Comparison of ENCODE assay signal across 17 mouse cellular contexts in the genomic region with DNA sequence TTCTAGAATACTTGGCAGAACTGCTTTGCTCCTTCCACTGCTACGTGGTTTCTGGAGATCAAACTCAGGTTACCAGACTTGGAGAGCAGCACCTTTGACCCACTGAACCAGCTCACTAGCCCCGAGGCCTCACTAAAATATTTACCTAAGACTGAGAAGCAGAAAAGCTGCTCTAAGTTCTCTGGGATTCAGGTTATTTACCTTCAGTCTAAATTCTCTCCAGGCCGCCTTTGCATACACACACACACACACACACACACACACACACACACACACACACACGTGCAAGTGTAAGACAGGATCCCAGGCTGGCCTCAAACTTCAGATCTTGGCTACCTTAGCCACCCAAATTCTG. TPM values are rescaled to one million over a fixed set of nuclear protein-coding genes. Genes with fewer than 3 reads are reported as not detected.
DNase-seq lines count a peak whose midpoint lies in the region; ATAC-seq and TF ChIP-seq lines count a peak whose summit lies in the region.
"Had no signal": no experiment of that assay in that cellular context is flagged by ENCODE, and none has a peak within 500 bp of the region (broad histone marks: within the 10 kb centered on the region; RNA-seq: fewer than 3 reads in every experiment).

No protein-coding gene starts in this region.

- peaks cover 20% of the 10 kb centered on the region for H3K36me3 ChIP-seq in lung, embryonic 14.5 days (ENCODE audit: insufficient read depth)
- H3K36me3 ChIP-seq in intestine, embryonic 15.5 days = peaks cover 11% of the 10 kb centered on the region; the same call in 1 of the 2 replicates
- H3K36me3 ChIP-seq in liver, embryonic 16.5 days (ENCODE audit: control insufficient read depth, insufficient read depth) = peaks cover 15% of the 10 kb centered on the region
- H3K36me3 ChIP-seq: hindbrain, embryonic 15.5 days; midbrain, embryonic 15.5 days had no signal

- H3K9me3 ChIP-seq in lung, embryonic 14.5 days (ENCODE audit: low read depth, low read length) = no peaks in the 10 kb centered on the region
- no peaks in the 10 kb centered on the region for H3K9me3 ChIP-seq in intestine, embryonic 15.5 days
- H3K9me3 ChIP-seq in liver, embryonic 16.5 days (replicated peaks; ENCODE audit: control insufficient read depth, low read length) = no peaks in the 10 kb centered on the region
- H3K9me3 ChIP-seq: embryonic facial prominence, embryonic 15.5 days; heart, embryonic 10.5 days; hindbrain, embryonic 15.5 days; midbrain, embryonic 15.5 days had no signal

- TF ChIP-seq CTCF in lung, embryonic 14.5 days (IDR thresholded peaks at IDR 0.05; ENCODE audit: low read depth) = no peak

- H3K27ac ChIP-seq in lung, embryonic 14.5 days (ENCODE audit: low read depth) = peak overlapping the region; percentile 74
- H3K27ac ChIP-seq in intestine, embryonic 15.5 days = no peak overlapping the region
- H3K27ac ChIP-seq in liver, embryonic 16.5 days (ENCODE audit: low read length) = peak overlapping the region; percentile 72
- H3K27ac ChIP-seq: embryonic facial prominence, embryonic 15.5 days; heart, embryonic 10.5 days; hindbrain, embryonic 15.5 days; midbrain, embryonic 15.5 days had no signal

- no peak for ATAC-seq in lung, embryonic 14.5 days (ENCODE audit: insufficient read depth)
- peak; percentile 43 for ATAC-seq in intestine, embryonic 15.5 days
- ATAC-seq in liver, embryonic 16.5 days (ENCODE audit: low read depth) = peak; percentile 36
- ATAC-seq: midbrain, embryonic 15.5 days had no signal

- H3K27me3 ChIP-seq in lung, embryonic 14.5 days (ENCODE audit: insufficient read depth, low read length) = no peaks in the 10 kb centered on the region
- H3K27me3 ChIP-seq in intestine, embryonic 15.5 days (replicated peaks) = no peaks in the 10 kb centered on the region
- H3K27me3 ChIP-seq in liver, embryonic 16.5 days (ENCODE audit: control insufficient read depth, insufficient read depth, low read depth, low read length) = no peaks in the 10 kb centered on the region
- H3K27me3 ChIP-seq: embryonic facial prominence, embryonic 15.5 days; hindbrain, embryonic 15.5 days; midbrain, embryonic 15.5 days had no signal

- H3K4me1 ChIP-seq in lung, embryonic 14.5 days (ENCODE audit: insufficient read depth) = no peaks in the 10 kb centered on the region; the same call in 1 of the 2 replicates
- 0 out of 2 replicates have a peak, but pooled peaks cover 4% of the 10 kb centered on the region for H3K4me1 ChIP-seq in intestine, embryonic 15.5 days (replicated peaks)
- peaks cover 28% of the 10 kb centered on the region for H3K4me1 ChIP-seq in liver, embryonic 16.5 days (ENCODE audit: control insufficient read depth, low read depth, low read length)
- H3K4me1 ChIP-seq: hindbrain, embryonic 15.5 days; midbrain, embryonic 15.5 days had no signal

- no peak overlapping the region for H3K4me3 ChIP-seq in lung, embryonic 14.5 days (ENCODE audit: low read depth, low read length)
- H3K4me3 ChIP-seq in intestine, embryonic 15.5 days (replicated peaks) = no peak overlapping the region
- H3K4me3 ChIP-seq in liver, embryonic 16.5 days (ENCODE audit: low read depth, low read length) = no peak overlapping the region
- H3K4me3 ChIP-seq: embryonic facial prominence, embryonic 15.5 days; heart, embryonic 10.5 days; hindbrain, embryonic 15.5 days; midbrain, embryonic 15.5 days had no signal

- no peak overlapping the region for H3K9ac ChIP-seq in lung, embryonic 14.5 days
- no peak overlapping the region for H3K9ac ChIP-seq in intestine, embryonic 15.5 days
- no peak overlapping the region for H3K9ac ChIP-seq in liver, embryonic 16.5 days (ENCODE audit: low read depth, low read length)
- H3K9ac ChIP-seq: embryonic facial prominence, embryonic 15.5 days; hindbrain, embryonic 15.5 days; midbrain, embryonic 15.5 days had no signal

- peak; percentile 26 for DNase-seq in adrenal gland, postnatal 10 days
- no peak for DNase-seq in adrenal gland, postnatal 25 days
- peak; percentile 18 for DNase-seq in lung, embryonic 14.5 days
- DNase-seq in lung, postnatal 4 days = no peak
- no peak for DNase-seq in testis, postnatal 10 days (ENCODE audit: low spot score)
- no peak for DNase-seq in testis, postnatal 14 days (ENCODE audit: low spot score)
- DNase-seq: cerebellum, postnatal 14 days; embryo, embryonic 11 days; heart, postnatal 10 days; kidney, postnatal 10 days; retina, postnatal 1 day had no signal

- 35% methylated on average over 4 of the region's 4 CpGs for WGBS in lung, embryonic 14.5 days
- WGBS in intestine, embryonic 15.5 days = 25% methylated on average over 4 of the region's 4 CpGs
- 42% methylated on average over 4 of the region's 4 CpGs for WGBS in liver, embryonic 16.5 days (ENCODE audit: insufficient replicate concordance)

- H3K4me2 ChIP-seq in lung, embryonic 14.5 days = no peak overlapping the region
- H3K4me2 ChIP-seq in intestine, embryonic 15.5 days (replicated peaks) = no peak overlapping the region
- H3K4me2 ChIP-seq in liver, embryonic 16.5 days (ENCODE audit: low read depth, low read length) = peak overlapping the region; percentile 49
- H3K4me2 ChIP-seq: embryonic facial prominence, embryonic 15.5 days; hindbrain, embryonic 15.5 days; midbrain, embryonic 15.5 days had no signal

RNA-seq across cellular contexts. Expression of gene Smchd1, which starts 16.2 kb away (rescaled TPM):
- total RNA-seq in adrenal gland, postnatal 10 days (2021) = 10 to 100 TPM; 32.9 to 43.5 TPM
- total RNA-seq in adrenal gland, postnatal 25 days (2021) = 43.5 and 43.6 TPM in 2 replicates
- 96.8 and 103 TPM in 2 replicates for polyA plus RNA-seq in lung, embryonic 14.5 days (2014; fragmentation: Nextera tagmentation; extraction: Ambion mirVana)
- 49.3 and 51.5 TPM in 2 replicates for polyA plus RNA-seq in intestine, embryonic 15.5 days (2015; fragmentation: Nextera tagmentation; extraction: Ambion mirVana)
- polyA plus RNA-seq in liver, embryonic 16.5 days (2015; fragmentation: Nextera tagmentation; extraction: Ambion mirVana) = 24.6 and 25.5 TPM in 2 replicates

RNA-seq across cellular contexts. Expression of gene Gm4707, which starts 31.6 kb away (rescaled TPM):
- total RNA-seq in adrenal gland, postnatal 10 days (2021) = 1 to 10 TPM; 1.7 to 3.3 TPM
- 2.6 and 3.4 TPM in 2 replicates for total RNA-seq in adrenal gland, postnatal 25 days (2021)
- polyA plus RNA-seq in lung, embryonic 14.5 days (2014; fragmentation: Nextera tagmentation; extraction: Ambion mirVana) = 3.9 and 6.0 TPM in 2 replicates
- polyA plus RNA-seq in intestine, embryonic 15.5 days (2015; fragmentation: Nextera tagmentation; extraction: Ambion mirVana) = 1.2 and 3.8 TPM in 2 replicates
- polyA plus RNA-seq in liver, embryonic 16.5 days (2015; fragmentation: Nextera tagmentation; extraction: Ambion mirVana) = 1.1 and 1.3 TPM in 2 replicates

RNA-seq across cellular contexts. Expression of gene Ndc80, which starts 35.3 kb away (rescaled TPM):
- 10 to 100 TPM in 1 of 2 experiments, 1 to 10 TPM in 1; 9.4 to 11.9 TPM for total RNA-seq in adrenal gland, postnatal 10 days (2021)
- total RNA-seq in adrenal gland, postnatal 25 days (2021) = 4.3 and 5.9 TPM in 2 replicates
- polyA plus RNA-seq in lung, embryonic 14.5 days (2014; fragmentation: Nextera tagmentation; extraction: Ambion mirVana) = 56.9 and 59.2 TPM in 2 replicates
- polyA plus RNA-seq in intestine, embryonic 15.5 days (2015; fragmentation: Nextera tagmentation; extraction: Ambion mirVana) = 36.5 and 40.5 TPM in 2 replicates
- 30.2 and 32.5 TPM in 2 replicates for polyA plus RNA-seq in liver, embryonic 16.5 days (2015; fragmentation: Nextera tagmentation; extraction: Ambion mirVana)

Comparison
In these comparisons a context has a peak if more than half of its experiments do, and no peak if none do; other contexts are left out.
1. DNase-seq: peak in adrenal gland, postnatal 10 days (single experiment) and lung, embryonic 14.5 days (single experiment); none in adrenal gland, postnatal 25 days (single experiment), lung, postnatal 4 days (0 of 2), testis, postnatal 10 days (single experiment) and testis, postnatal 14 days (single experiment).